Mouse (Mus musculus) MEL (cell line): Measurements from ENCODE around the gene Stac3. TPM values are rescaled to one million over a fixed set of nuclear protein-coding genes. Genes with fewer than 3 reads are reported as not detected.

ENCODE experiments used
- DNase-seq: peaks from one replicate; pipeline ENCODE4 v3.0.0; 2011; ENCODE audit warnings: low read depth, low spot score
- H3K27ac ChIP-seq: 2 replicates; pipeline ENCODE4 v1.5.1; 2012; ENCODE audit warnings: low read depth, mild to moderate bottlenecking, control low read depth, low read length, moderate library complexity; ENCODE audit not compliant: control insufficient read depth
- H3K27me3 ChIP-seq, 2 experiments: fragments of 150-350 bp in 1 of 2; sonication (generic) in 1 of 2; 2 replicates each; pipeline ENCODE4 v1.6.1; 2012; ENCODE audit warnings: low read length in 2 of 2, mild to moderate bottlenecking in 2 of 2, improper control_type of control experiment in 1 of 2, moderate library complexity in 1 of 2; ENCODE audit not compliant: insufficient read depth in 2 of 2, control insufficient read depth in 1 of 2
- H3K36me3 ChIP-seq, 2 experiments: 2 replicates each; pipeline ENCODE4 v1.6.1; 2012 to 2014; ENCODE audit warnings: low read length in 2 of 2, improper control_type of control experiment in 1 of 2, inconsistent platforms in 1 of 2, mild to moderate bottlenecking in 1 of 2; ENCODE audit not compliant: insufficient read depth in 2 of 2, control insufficient read depth in 1 of 2
- H3K4me1 ChIP-seq, 2 experiments: fragments of 150-350 bp in 1 of 2; sonication (generic) in 1 of 2; 2 replicates each; pipeline ENCODE4 v1.6.1; 2012; ENCODE audit warnings: low read length in 2 of 2, improper control_type of control experiment in 1 of 2, mild to moderate bottlenecking in 1 of 2; ENCODE audit not compliant: insufficient read depth in 2 of 2, control insufficient read depth in 1 of 2
- H3K4me3 ChIP-seq, 2 experiments: fragments of 150-350 bp in 1 of 2; sonication (generic) in 1 of 2; 2 replicates each; pipeline ENCODE4 v1.5.1; 2012; ENCODE audit warnings: low read depth in 2 of 2, low read length in 2 of 2, mild to moderate bottlenecking in 2 of 2, moderate library complexity in 2 of 2, control low read depth in 1 of 2, improper control_type of control experiment in 1 of 2; ENCODE audit not compliant: control insufficient read depth in 1 of 2, insufficient read depth in 1 of 2
- H3K79me2 ChIP-seq: 2 replicates; pipeline ENCODE4 v1.6.1; 2012; ENCODE audit warnings: mild to moderate bottlenecking, low read length, moderate library complexity; ENCODE audit not compliant: control insufficient read depth, poor library complexity, insufficient read depth
- H3K9ac ChIP-seq: 2 replicates; pipeline ENCODE4 v1.6.1; 2012; ENCODE audit warnings: low read depth, mild to moderate bottlenecking, control low read depth, low read length, moderate library complexity; ENCODE audit not compliant: control insufficient read depth, poor library complexity, severe bottlenecking
- H3K9me3 ChIP-seq: fragments of 150-350 bp; sonication (generic); replicated peaks from 2 replicates; pipeline ENCODE4 v1.6.1; 2012; ENCODE audit warnings: mild to moderate bottlenecking, low read length, improper control_type of control experiment, moderate library complexity; ENCODE audit not compliant: insufficient read depth
- BHLHE40 ChIP-seq: IDR thresholded peaks from 2 replicates; pipeline ENCODE4 v1.6.1; 2012; ENCODE audit warnings: low read depth, mild to moderate bottlenecking, inconsistent platforms, low read length, improper control_type of control experiment, borderline replicate concordance
- CHD1 ChIP-seq: IDR thresholded peaks from 2 replicates; pipeline ENCODE4 v1.6.1; 2012; ENCODE audit warnings: low read depth, mild to moderate bottlenecking, inconsistent platforms, low read length, improper control_type of control experiment
- CTCF ChIP-seq, 3 experiments: IDR thresholded peaks in 2 of 3; conservative IDR thresholded peaks in 1 of 3; 2 replicates each; pipeline ENCODE4 v1.5.1; 2011 to 2012; ENCODE audit warnings: low read length in 3 of 3, low read depth in 2 of 3, mild to moderate bottlenecking in 2 of 3, improper control_type of control experiment in 1 of 3, inconsistent platforms in 1 of 3, mixed read lengths in 1 of 3, moderate library complexity in 1 of 3; ENCODE audit not compliant: control insufficient read depth in 1 of 3, insufficient read depth in 1 of 3, poor library complexity in 1 of 3, severe bottlenecking in 1 of 3
- E2F4 ChIP-seq: IDR thresholded peaks from 2 replicates; pipeline ENCODE4 v1.6.1; 2011; ENCODE audit warnings: low read depth, low read length, improper control_type of control experiment, borderline replicate concordance
- ELF1 ChIP-seq: IDR thresholded peaks from 2 replicates; pipeline ENCODE4 v1.6.1; 2014; ENCODE audit warnings: low read depth, mild to moderate bottlenecking, inconsistent platforms, low read length, improper control_type of control experiment, moderate library complexity
- ETS1 ChIP-seq: IDR thresholded peaks from 2 replicates; pipeline ENCODE4 v1.6.1; 2012; ENCODE audit warnings: low read depth, mild to moderate bottlenecking, inconsistent platforms, low read length, improper control_type of control experiment, moderate library complexity
- GABPA ChIP-seq: IDR thresholded peaks from 2 replicates; pipeline ENCODE4 v1.6.1; 2012; ENCODE audit warnings: low read depth, mild to moderate bottlenecking, inconsistent platforms, low read length, improper control_type of control experiment, moderate library complexity
- JUND ChIP-seq: IDR thresholded peaks from 2 replicates; pipeline ENCODE4 v1.6.1; 2011; ENCODE audit warnings: low read depth, mild to moderate bottlenecking, improper control_type of control experiment, low read length
- KAT2A ChIP-seq: conservative IDR thresholded peaks from 2 replicates; pipeline ENCODE4 v1.6.1; 2012; ENCODE audit warnings: low read depth, low read length, improper control_type of control experiment, inconsistent platforms
- MAFK ChIP-seq: IDR thresholded peaks from 2 replicates; pipeline ENCODE4 v1.6.1; 2011; ENCODE audit warnings: low read depth, mild to moderate bottlenecking, low read length, improper control_type of control experiment, borderline replicate concordance
- MAZ ChIP-seq: IDR thresholded peaks from 2 replicates; pipeline ENCODE4 v1.6.1; 2012; ENCODE audit warnings: low read depth, mild to moderate bottlenecking, inconsistent platforms, low read length, improper control_type of control experiment
- MEF2A ChIP-seq: IDR thresholded peaks from 2 replicates; pipeline ENCODE4 v1.6.1; 2014; ENCODE audit warnings: low read depth, mild to moderate bottlenecking, inconsistent platforms, low read length, improper control_type of control experiment; ENCODE audit not compliant: poor library complexity, insufficient replicate concordance, severe bottlenecking; ENCODE audit errors: extremely low read depth
- MXI1 ChIP-seq: IDR thresholded peaks from 2 replicates; pipeline ENCODE4 v1.6.1; 2011; ENCODE audit warnings: mild to moderate bottlenecking, low read depth, low read length, improper control_type of control experiment
- MYB ChIP-seq: IDR thresholded peaks from 2 replicates; pipeline ENCODE4 v1.6.1; 2011; ENCODE audit warnings: mild to moderate bottlenecking, low read depth, low read length, improper control_type of control experiment
- NELFE ChIP-seq: IDR thresholded peaks from 2 replicates; pipeline ENCODE4 v1.6.1; 2011; ENCODE audit warnings: low read depth, low read length, improper control_type of control experiment
- POLR2A ChIP-seq, 2 experiments: IDR thresholded peaks; 2 replicates each; pipeline ENCODE4 v1.6.1; 2011 to 2012; ENCODE audit warnings: low read length in 2 of 2, mild to moderate bottlenecking in 2 of 2, control low read depth in 1 of 2, improper control_type of control experiment in 1 of 2, low read depth in 1 of 2, moderate library complexity in 1 of 2; ENCODE audit not compliant: control insufficient read depth in 1 of 2, insufficient read depth in 1 of 2, poor library complexity in 1 of 2
- POLR2AphosphoS2 ChIP-seq: IDR thresholded peaks from 2 replicates; pipeline ENCODE4 v1.6.1; 2011; ENCODE audit warnings: low read length, improper control_type of control experiment
- POLR2AphosphoS5 ChIP-seq: IDR thresholded peaks from 2 replicates; pipeline ENCODE4 v1.6.1; 2012; ENCODE audit warnings: low read depth, borderline replicate concordance, mild to moderate bottlenecking, inconsistent platforms, low read length, moderate library complexity, mixed read lengths
- RAD21 ChIP-seq: IDR thresholded peaks from 2 replicates; pipeline ENCODE4 v1.6.1; 2011; ENCODE audit warnings: mild to moderate bottlenecking, low read depth, low read length, improper control_type of control experiment
- RCOR1 ChIP-seq: IDR thresholded peaks from 2 replicates; pipeline ENCODE4 v1.6.1; 2012; ENCODE audit warnings: low read depth, mild to moderate bottlenecking, inconsistent platforms, low read length, improper control_type of control experiment
- SIN3A ChIP-seq: IDR thresholded peaks from 2 replicates; pipeline ENCODE4 v1.6.1; 2012; ENCODE audit warnings: low read length, improper control_type of control experiment, inconsistent platforms
- TAL1 ChIP-seq: IDR thresholded peaks from 2 replicates; pipeline ENCODE4 v1.6.1; 2012; ENCODE audit warnings: mild to moderate bottlenecking, inconsistent platforms, low read length, moderate library complexity, mixed read lengths
- TCF12 ChIP-seq: IDR thresholded peaks from 2 replicates; pipeline ENCODE4 v1.6.1; 2014; ENCODE audit warnings: low read depth, mild to moderate bottlenecking, inconsistent platforms, low read length, improper control_type of control experiment, moderate library complexity
- UBTF ChIP-seq: IDR thresholded peaks from 2 replicates; pipeline ENCODE4 v1.6.1; 2012; ENCODE audit warnings: low read depth, mild to moderate bottlenecking, inconsistent platforms, low read length, improper control_type of control experiment, moderate library complexity, borderline replicate concordance; ENCODE audit not compliant: insufficient read depth
- USF1 ChIP-seq: IDR thresholded peaks from 2 replicates; pipeline ENCODE4 v1.6.1; 2014; ENCODE audit warnings: low read depth, mild to moderate bottlenecking, inconsistent platforms, low read length, improper control_type of control experiment, moderate library complexity
- ZMIZ1 ChIP-seq: IDR thresholded peaks from 2 replicates; pipeline ENCODE4 v1.6.1; 2012; ENCODE audit warnings: low read depth, mild to moderate bottlenecking, inconsistent platforms, low read length, improper control_type of control experiment, moderate library complexity
- polyA plus RNA-seq, 2 experiments: library from polyadenylated mRNA; stranded (reverse) in 1 of 2; unstranded in 1 of 2; fragments of >175 nt in 1 of 2; fragments of >200 nt in 1 of 2; gene quantifications; 2 replicates each; pipeline versions ENCODE4 v1.2.1 to v1.2.4; 2012; ENCODE audit warnings: low replicate concordance in 2 of 2, low read depth in 1 of 2; ENCODE audit not compliant: insufficient read length in 2 of 2, insufficient read depth in 1 of 2, missing spikeins in 1 of 2
- total RNA-seq: library from RNA; depleted of rRNA; stranded (reverse); fragments of 300-350 nt; gene quantifications from 2 replicates; pipeline ENCODE4 v1.2.3, GENCODE M21; 2012

The Stac3 gene
- total and polyA plus RNA-seq, 3 experiments = 0.25 TPM; not detected in 2

DNA sequence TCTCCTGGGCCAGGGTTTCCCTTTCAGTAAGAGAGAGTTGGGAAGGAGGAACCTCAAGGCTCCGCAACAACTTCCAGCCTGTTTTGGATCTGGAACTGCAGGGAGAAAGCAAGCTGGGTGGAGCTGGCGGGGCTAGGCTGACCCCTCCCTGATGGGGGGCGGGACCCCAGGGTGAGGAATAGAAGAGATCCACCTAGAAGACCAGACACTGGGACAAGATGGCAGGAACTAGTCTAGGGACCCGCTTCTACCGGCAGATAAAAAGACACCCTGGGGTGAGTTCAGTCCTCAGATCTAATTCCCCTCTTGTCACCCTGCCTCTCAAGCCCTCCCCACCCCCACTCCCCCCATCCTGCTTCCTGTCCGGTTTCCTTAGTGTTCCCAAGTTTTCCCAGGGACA lies 13.3 kb downstream of the Stac3 start, which contains the start of gene Ndufa4l2 (continued):
- peak; percentile 70 for TF ChIP-seq ZMIZ1
- TF ChIP-seq GABPA = no peak
- no peak for TF ChIP-seq POLR2AphosphoS5
- no peak for TF ChIP-seq RAD21
- TF ChIP-seq UBTF = no peak
- no peak for TF ChIP-seq MAFK
- TF ChIP-seq CHD1 = 0 out of 2 replicates have a peak, but pooled peaks have one; percentile 71
- no peak for TF ChIP-seq ETS1
- no peak for TF ChIP-seq TCF12
- no peak for TF ChIP-seq KAT2A
- no peak for TF ChIP-seq USF1
- no peak for TF ChIP-seq JUND
- TF ChIP-seq CTCF (IDR thresholded peaks at IDR 0.05 in 2 of 3, conservative IDR thresholded peaks at IDR 0.05 in 1 of 3; ENCODE audit: control insufficient read depth in 1 of 3, insufficient read depth in 1 of 3, low read depth in 2 of 3, low read length in 3 of 3, poor library complexity in 1 of 3, severe bottlenecking in 1 of 3) = no peak
- 0 out of 2 replicates have a peak, but pooled peaks have one; percentile 17 for TF ChIP-seq ELF1
- no peak for TF ChIP-seq TAL1
- TF ChIP-seq BHLHE40 = 0 out of 2 replicates have a peak, but pooled peaks have one; percentile 7
- TF ChIP-seq MYB = no peak
- TF ChIP-seq MEF2A = no peak

DNA sequence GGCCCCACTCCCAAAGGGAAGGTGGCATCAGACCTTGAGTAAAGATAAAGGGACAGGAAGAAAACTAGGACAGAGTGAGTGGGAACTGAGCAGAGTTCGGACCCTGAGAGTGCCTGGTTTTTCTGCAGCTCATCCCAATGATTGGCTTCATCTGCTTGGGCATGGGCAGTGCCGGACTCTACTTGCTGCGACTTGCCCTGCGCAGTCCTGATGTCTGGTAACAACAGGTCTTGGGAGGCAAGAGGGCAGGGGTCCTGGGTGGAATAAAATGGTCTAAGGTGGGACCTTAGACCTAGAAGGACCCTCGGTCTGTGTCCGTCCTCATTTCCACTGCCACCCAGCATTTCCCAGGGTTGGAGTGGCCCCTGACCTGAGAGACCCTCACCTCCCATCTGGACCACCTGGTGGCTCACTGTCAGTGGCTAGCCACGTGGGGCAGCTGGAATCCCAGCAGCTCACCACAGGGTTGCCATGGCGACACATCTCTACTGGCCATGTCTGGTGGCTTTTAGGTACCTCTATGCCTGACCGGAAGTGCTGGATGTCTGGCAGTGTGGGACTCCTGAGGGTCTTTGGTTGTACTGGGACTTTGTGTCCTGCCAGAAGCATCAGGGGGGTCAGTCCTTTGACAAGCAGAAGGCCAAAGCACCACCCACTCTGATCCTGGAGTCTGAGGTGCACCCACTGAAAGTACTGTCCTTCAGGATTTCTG lies 13.9 kb downstream of the Stac3 start:
- Histone ChIP-seq H3K27me3 (no peaks in the 10 kb centered on the region), H3K79me2 (peaks cover 12% of the 10 kb centered on the region), H3K9me3 (no peaks in the 10 kb centered on the region), H3K36me3 (peaks cover 0 to 17% of the 10 kb centered on the region in 2 experiments; a peak in 3 of 4 replicates), H3K4me3 (peak overlapping the region; percentile 14 to 56; a peak in 2 of 4 replicates), H3K27ac (peak overlapping the region; percentile 83; the same call in 1 of the 2 replicates), H3K4me1 (peaks cover 0 to 41% of the 10 kb centered on the region in 2 experiments; a peak in 3 of 4 replicates), H3K9ac (peak overlapping the region; percentile 65)
- peak; percentile 76; the same call in 1 of the 2 replicates for TF ChIP-seq POLR2AphosphoS2
- TF ChIP-seq CHD1 = no peak
- TF ChIP-seq MAZ = no peak; the same call in 1 of the 2 replicates
- no peak for TF ChIP-seq E2F4
- no peak for TF ChIP-seq BHLHE40
- TF ChIP-seq USF1 = no peak
- TF ChIP-seq NELFE = peak; percentile 22; the same call in 1 of the 2 replicates
- peak; percentile 9 to 48; a peak in 2 of 4 replicates for TF ChIP-seq POLR2A (IDR thresholded peaks at IDR 0.05; ENCODE audit: control insufficient read depth in 1 of 2, insufficient read depth in 1 of 2, low read depth in 1 of 2, low read length in 2 of 2, poor library complexity in 1 of 2)
- TF ChIP-seq RCOR1 = no peak
- no peak for TF ChIP-seq MAFK
- TF ChIP-seq TAL1 = no peak
- TF ChIP-seq SIN3A = 0 out of 2 replicates have a peak, but pooled peaks have one; percentile 43
- TF ChIP-seq MXI1 = peak; percentile 55; the same call in 1 of the 2 replicates
- no peak for DNase-seq
